Mouse (Mus musculus): Measurements from ENCODE around the gene Tcf20. TPM values are rescaled to one million over a fixed set of nuclear protein-coding genes. Genes with fewer than 3 reads are reported as not detected.

The Tcf20 gene
- total and polyA plus RNA-seq, 3 experiments, result 34.7 to 92.0 (median 91.8) TPM

DNA sequence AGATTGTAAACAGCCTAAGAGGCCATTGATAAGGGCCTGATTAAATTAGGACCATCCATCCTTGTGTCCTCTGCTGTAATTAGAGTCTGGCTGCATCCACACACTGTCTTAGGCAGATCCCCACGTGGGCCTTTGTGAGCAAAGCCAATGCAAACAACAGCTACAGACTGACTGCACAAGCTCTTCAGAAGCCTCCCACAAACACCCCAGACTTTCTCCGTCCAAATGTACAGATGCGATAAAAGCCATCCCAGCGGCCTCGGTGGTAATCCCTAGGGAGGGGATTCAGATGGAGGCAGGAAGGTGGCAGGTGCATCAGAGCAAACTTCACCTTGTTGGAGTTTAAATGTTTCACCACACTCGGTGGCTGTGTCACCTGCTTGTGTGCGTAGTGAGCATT is 7.6 kb upstream of the Tcf20 start:
- Histone ChIP-seq H3K4me1 (ENCODE audit: control insufficient read depth in 1 of 2, insufficient read depth in 2 of 2, low read length in 2 of 2) (peaks cover 0 to 3% of the 10 kb centered on the region in 2 experiments; a peak in 1 of 4 replicates), H3K27me3 (ENCODE audit: control insufficient read depth in 1 of 2, insufficient read depth in 2 of 2, low read length in 2 of 2) (no peaks in the 10 kb centered on the region; a peak in 1 of 4 replicates), H3K4me3 (ENCODE audit: control insufficient read depth in 1 of 2, insufficient read depth in 1 of 2, low read depth in 2 of 2, low read length in 2 of 2) (no peak overlapping the region), H3K36me3 (ENCODE audit: control insufficient read depth in 1 of 2, insufficient read depth in 2 of 2, low read length in 2 of 2) (no peaks in the 10 kb centered on the region), H3K27ac (ENCODE audit: control insufficient read depth, low read depth, low read length) (no peak overlapping the region), H3K79me2 (ENCODE audit: control insufficient read depth, insufficient read depth, low read length, poor library complexity) (no peaks in the 10 kb centered on the region), H3K9ac (ENCODE audit: control insufficient read depth, low read depth, low read length, poor library complexity, severe bottlenecking) (no peak overlapping the region), H3K9me3 (replicated peaks; ENCODE audit: insufficient read depth, low read length) (no peaks in the 10 kb centered on the region)
- no peak for DNase-seq (ENCODE audit: low read depth, low spot score)
- TF ChIP-seq ZNF384 (IDR thresholded peaks at IDR 0.05; ENCODE audit: low read depth, low read length) (no peak), POLR2AphosphoS2 (IDR thresholded peaks at IDR 0.05; ENCODE audit: low read length) (no peak), RCOR1 (IDR thresholded peaks at IDR 0.05; ENCODE audit: low read depth, low read length) (no peak), MYC (IDR thresholded peaks at IDR 0.05; ENCODE audit: low read depth, low read length) (no peak), RAD21 (IDR thresholded peaks at IDR 0.05; ENCODE audit: low read depth, low read length) (no peak), ZC3H11A (IDR thresholded peaks at IDR 0.05; ENCODE audit: low read depth, low read length) (no peak), ZMIZ1 (IDR thresholded peaks at IDR 0.05; ENCODE audit: low read depth, low read length) (no peak), UBTF (IDR thresholded peaks at IDR 0.05; ENCODE audit: borderline replicate concordance, insufficient read depth, low read depth, low read length) (no peak), TCF12 (IDR thresholded peaks at IDR 0.05; ENCODE audit: low read depth, low read length) (no peak), JUND (IDR thresholded peaks at IDR 0.05; ENCODE audit: low read depth, low read length) (no peak), GATA1 (IDR thresholded peaks at IDR 0.05; ENCODE audit: low read depth, low read length) (no peak)

DNA sequence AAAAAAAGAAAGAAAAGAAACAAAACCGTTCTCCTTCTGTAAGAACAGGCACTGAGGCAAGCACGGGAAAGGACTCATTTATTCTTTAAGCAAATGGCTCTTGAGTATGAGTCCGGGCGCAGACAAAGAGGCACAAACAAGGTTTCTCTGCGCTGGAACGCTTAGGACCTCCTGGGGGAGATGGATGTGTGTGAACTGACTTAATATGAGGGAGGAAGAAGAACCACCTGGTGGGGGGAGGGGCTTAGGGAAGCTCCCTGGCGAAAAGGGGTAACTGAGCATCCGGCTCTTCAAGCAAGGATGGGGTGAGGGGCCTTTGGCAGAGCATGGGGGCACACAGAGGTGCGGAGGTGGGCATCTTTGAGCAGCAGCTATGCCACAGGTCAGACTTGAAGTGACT is 5.2 kb upstream of the Tcf20 start:
- no peak for DNase-seq (ENCODE audit: low read depth, low spot score)
- no peaks in the 10 kb centered on the region; a peak in 1 of 4 replicates for H3K27me3 ChIP-seq (ENCODE audit: control insufficient read depth in 1 of 2, insufficient read depth in 2 of 2, low read length in 2 of 2)
- H3K4me3 ChIP-seq (ENCODE audit: control insufficient read depth in 1 of 2, insufficient read depth in 1 of 2, low read depth in 2 of 2, low read length in 2 of 2), result no peak overlapping the region
- H3K27ac ChIP-seq (ENCODE audit: control insufficient read depth, low read depth, low read length), result no peak overlapping the region
- no peak overlapping the region for H3K9ac ChIP-seq (ENCODE audit: control insufficient read depth, low read depth, low read length, poor library complexity, severe bottlenecking)
- H3K36me3 ChIP-seq (ENCODE audit: control insufficient read depth in 1 of 2, insufficient read depth in 2 of 2, low read length in 2 of 2), result no peaks in the 10 kb centered on the region
- H3K9me3 ChIP-seq (replicated peaks; ENCODE audit: insufficient read depth, low read length), result no peaks in the 10 kb centered on the region
- no peak for TF ChIP-seq TAL1 (IDR thresholded peaks at IDR 0.05; ENCODE audit: low read length)
- no peak for TF ChIP-seq ZKSCAN1 (IDR thresholded peaks at IDR 0.05; ENCODE audit: low read depth, low read length)
- TF ChIP-seq GABPA (IDR thresholded peaks at IDR 0.05; ENCODE audit: low read depth, low read length), result no peak
- TF ChIP-seq MAX (IDR thresholded peaks at IDR 0.05; ENCODE audit: low read length), result no peak
- TF ChIP-seq EP300 (IDR thresholded peaks at IDR 0.05; ENCODE audit: low read depth in 1 of 2, low read length in 2 of 2), result no peak
- TF ChIP-seq MYB (IDR thresholded peaks at IDR 0.05; ENCODE audit: low read depth, low read length), result no peak
- no peak for TF ChIP-seq SIN3A (IDR thresholded peaks at IDR 0.05; ENCODE audit: low read length)
- no peak for TF ChIP-seq HCFC1 (IDR thresholded peaks at IDR 0.05; ENCODE audit: low read depth, low read length)
- TF ChIP-seq ZC3H11A (IDR thresholded peaks at IDR 0.05; ENCODE audit: low read depth, low read length), result no peak
- no peak for TF ChIP-seq SMC3 (IDR thresholded peaks at IDR 0.05; ENCODE audit: low read depth, low read length)
- no peak for TF ChIP-seq POLR2AphosphoS2 (IDR thresholded peaks at IDR 0.05; ENCODE audit: low read length)
- H3K4me1 ChIP-seq (ENCODE audit: control insufficient read depth in 1 of 2, insufficient read depth in 2 of 2, low read length in 2 of 2), result peaks cover 0 to 7% of the 10 kb centered on the region in 2 experiments; a peak in 2 of 4 replicates
- H3K79me2 ChIP-seq (ENCODE audit: control insufficient read depth, insufficient read depth, low read length, poor library complexity), result no peaks in the 10 kb centered on the region

Measured in MEL (cell line).